Mouse (Mus musculus): ENCODE results near the gene Nudcd3.

Gene Nudcd3

GRCm38 (mm10) chr11:6177781-6178420 is 22.3 kb downstream of the Nudcd3 start:
- no peak for DNase-seq

DNA sequence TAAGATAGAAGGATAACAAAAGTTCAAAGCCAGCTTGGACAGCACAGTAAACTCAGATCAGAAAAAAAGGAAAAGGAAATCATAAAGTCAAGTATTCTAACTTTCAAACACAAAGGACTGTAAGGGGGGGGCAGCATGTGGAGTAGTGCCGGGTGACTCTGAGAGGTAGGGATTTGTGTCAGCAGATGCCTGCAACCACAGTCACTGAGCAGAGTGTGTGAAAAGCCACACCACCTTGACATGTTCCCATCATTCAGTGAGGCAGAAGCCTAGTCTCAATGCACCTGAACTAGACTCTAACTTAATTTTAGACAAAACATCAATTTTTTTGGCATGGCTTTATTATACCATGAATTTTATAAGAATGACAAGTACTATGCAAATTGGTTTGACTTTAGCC is 24.7 kb downstream of the Nudcd3 start:
- no peak for DNase-seq

DNA sequence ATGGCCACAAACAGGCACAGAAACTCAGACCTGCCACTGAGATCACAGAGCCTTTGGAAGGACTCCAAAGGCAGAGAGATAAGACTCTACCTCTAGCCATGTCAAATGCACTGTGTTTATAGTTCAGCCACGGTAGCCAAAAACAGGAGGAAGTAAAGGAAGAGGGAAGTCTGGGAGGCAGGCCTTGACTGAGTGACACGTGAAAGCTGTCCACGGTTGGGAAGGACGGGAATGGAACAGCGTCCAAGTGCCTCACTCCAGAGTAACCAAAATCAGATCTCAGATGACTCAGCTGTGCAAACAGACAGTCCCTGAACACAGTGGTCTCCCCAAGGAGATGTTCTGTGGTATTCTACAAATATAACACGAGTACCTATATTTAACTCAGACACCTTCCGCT is 25.5 kb downstream of the Nudcd3 start:
- DNase-seq, result no peak

DNA sequence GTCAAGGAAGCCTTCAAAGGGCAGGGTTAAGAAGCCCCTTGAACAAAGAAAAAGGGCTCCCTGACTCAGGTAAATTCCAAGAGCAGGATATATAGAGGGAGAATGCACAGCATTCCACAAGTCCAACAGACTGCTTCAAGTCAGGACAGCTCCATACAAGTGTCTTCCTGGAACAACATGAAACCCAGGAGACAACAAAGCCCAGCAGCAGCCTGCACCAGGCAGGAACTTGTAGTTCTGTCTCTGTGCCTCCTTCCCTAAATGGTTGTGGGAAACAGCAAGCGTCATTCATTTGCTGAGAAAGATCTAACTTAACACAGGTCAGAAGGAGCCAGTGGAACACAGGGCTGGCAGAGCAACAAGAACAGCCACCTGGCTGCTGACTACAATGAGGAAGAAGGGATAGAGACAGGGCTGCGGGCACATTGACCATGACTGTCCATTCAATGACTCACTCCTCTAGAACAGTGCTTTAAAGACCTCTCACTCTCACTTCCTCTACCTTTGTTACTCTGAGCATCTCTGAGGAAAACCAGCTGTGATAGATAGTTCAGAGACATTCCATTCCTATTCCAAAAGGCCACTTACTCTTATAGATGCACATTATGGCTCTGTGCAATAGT is 31.1 kb downstream of the Nudcd3 start:
- no peak for DNase-seq

DNA sequence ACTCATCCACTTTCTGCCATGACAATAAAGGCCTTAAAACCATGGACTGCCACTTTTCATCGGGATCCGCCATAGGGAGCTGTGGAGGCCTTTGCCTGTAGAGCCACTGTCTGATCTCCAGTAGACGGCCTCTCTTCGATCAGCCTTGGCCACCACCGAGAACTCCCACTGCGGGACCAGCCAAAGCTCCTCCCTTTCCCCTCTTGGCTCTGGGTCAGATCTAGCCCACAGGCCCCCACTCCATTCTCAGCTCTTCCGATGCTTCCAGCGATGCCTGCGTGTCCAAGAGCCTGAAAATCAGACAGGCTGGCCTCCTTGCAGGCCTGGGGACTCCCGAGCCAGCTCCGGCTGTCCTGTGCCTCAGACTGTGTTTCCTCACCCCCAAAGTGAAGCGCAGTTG is 33.9 kb downstream of the Nudcd3 start:
- DNase-seq, result no peak

DNA sequence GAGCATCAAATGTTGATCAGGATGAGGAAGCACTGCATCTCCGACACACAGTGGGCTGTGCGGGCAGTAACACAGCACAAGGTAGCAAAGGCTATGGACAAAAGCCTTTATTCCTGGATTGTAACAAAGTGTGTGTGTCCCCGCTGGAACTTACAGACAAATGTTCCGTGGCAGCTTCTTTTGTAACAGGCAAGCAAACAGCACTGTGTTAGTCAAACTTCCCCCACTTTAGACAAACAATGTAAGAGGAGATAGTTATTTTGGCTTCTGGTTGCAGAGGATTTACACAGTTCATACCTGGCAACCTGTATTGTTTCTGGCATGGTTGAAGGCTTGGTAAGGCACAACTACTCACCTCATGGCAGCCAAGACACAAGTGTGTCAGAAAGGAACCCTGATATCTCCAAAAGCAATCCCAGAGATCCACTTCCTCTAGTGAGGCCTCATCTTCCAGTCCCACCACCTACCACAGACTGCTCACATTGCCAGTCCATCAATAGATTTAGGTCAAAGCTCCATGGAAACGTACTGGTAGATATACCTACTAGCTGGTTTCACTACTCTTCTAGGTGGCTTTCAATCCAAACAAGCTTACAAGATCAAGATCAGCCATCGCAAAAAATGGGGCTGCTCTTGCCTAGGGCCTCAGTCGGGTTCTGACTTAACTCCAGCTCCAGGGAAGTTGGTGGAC is 34.7 kb downstream of the Nudcd3 start:
- DNase-seq, result no peak

- no peak for DNase-seq
These were observed 35.4 kb downstream of the Nudcd3 start for GRCm38 (mm10) chr11:6164781-6165180.

- no peak for DNase-seq
These were observed 36.5 kb downstream of the Nudcd3 start for GRCm38 (mm10) chr11:6163706-6164105.

GRCm38 (mm10) chr11:6163062-6163461 is 37.2 kb downstream of the Nudcd3 start:
- DNase-seq, result no peak

GRCm38 (mm10) chr11:6161549-6161948 is 38.7 kb downstream of the Nudcd3 start:
- DNase-seq, result no peak

GRCm38 (mm10) chr11:6160663-6161271 is 39.4 kb downstream of the Nudcd3 start:
- DNase-seq, result no peak

GRCm38 (mm10) chr11:6159704-6160275 is 40.4 kb downstream of the Nudcd3 start:
- DNase-seq, result no peak

GRCm38 (mm10) chr11:6158515-6158914 is 41.7 kb downstream of the Nudcd3 start:
- DNase-seq, result no peak

DNA sequence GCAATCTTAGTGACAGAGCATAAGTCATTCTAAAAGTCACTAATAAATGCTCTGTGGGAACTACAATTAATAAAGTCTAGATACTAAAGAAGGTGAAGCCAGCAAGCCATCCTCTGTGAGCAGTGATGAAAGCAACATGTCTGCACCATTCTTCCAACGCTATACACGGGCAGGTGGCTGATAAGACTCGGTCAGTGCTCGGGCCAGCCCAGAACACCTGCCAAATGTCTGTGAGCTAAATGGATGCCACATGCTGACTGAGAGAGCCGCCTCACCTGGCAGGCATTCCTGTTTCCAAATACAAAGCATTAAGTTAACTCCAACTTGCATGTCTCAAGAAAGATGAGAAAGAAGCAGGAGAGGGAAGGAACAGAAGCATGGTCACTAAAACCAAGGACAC is 43.1 kb downstream of the Nudcd3 start:
- DNase-seq, result no peak

GRCm38 (mm10) chr11:6156651-6157050 is 43.6 kb downstream of the Nudcd3 start:
- DNase-seq, result no peak

GRCm38 (mm10) chr11:6154211-6154701 is 46.0 kb downstream of the Nudcd3 start:
- DNase-seq, result no peak

DNA sequence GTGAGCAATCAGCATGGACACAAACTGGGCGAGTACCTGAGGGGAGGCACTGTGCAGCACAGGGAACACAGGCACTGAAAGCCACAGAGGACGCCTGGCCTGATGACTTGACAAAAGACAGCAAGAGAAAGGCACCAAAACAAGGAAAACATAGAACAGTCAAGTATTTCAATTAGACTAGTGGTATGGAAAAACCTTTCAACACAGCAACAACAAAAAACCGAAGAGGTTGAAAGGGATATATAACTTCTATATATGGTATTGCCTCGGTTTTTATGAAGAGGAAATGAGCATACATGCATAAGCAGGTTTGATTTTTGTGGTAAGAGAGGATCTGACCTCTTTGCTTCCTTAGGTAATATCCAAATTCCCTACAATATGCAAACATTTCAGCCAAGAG is 47.4 kb downstream of the Nudcd3 start:
- no peak for DNase-seq

- no peak for DNase-seq
These were observed 61.8 kb downstream of the Nudcd3 start for GRCm38 (mm10) chr11:6138233-6138950.

DNA sequence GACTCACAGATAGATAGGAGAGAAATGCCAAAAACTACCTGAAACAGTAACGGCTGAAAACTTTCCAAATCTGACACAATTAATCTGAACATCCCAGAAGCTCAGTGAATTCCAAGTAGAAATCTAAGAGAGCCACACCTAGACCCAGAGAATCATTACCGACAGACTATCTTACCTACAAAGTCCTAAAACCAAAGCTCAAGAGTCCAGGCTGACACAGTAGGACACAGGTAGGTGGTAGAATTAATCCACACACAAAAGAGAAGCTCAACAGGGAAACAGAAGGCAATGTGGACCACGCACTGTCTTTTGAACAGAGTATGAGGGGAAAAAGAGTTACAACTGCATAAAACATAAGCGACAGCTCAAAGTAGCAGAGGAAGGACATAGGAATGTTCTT is 67.3 kb downstream of the Nudcd3 start:
- DNase-seq, result no peak

GRCm38 (mm10) chr11:6130578-6130977 is 69.6 kb downstream of the Nudcd3 start:
- no peak for DNase-seq

GRCm38 (mm10) chr11:6123605-6124120 is 76.6 kb downstream of the Nudcd3 start:
- no peak for DNase-seq

GRCm38 (mm10) chr11:6122631-6123030 is 77.6 kb downstream of the Nudcd3 start:
- no peak for DNase-seq

All from kidney, adult 18-20 months (tissue).